Mouse (Mus musculus): ENCODE data around the gene Agbl5. TPM values are rescaled to one million over a fixed set of nuclear protein-coding genes. Genes with fewer than 3 reads are reported as not detected.

Gene Agbl5
- polyA plus RNA-seq, 1 experiment: 5.8 TPM

GRCm38 (mm10) chr5:30925217-30925616 is 36.7 kb downstream of the Agbl5 start:
- H3K27ac ChIP-seq (ENCODE audit: insufficient read depth, low read depth, low read length): no peak overlapping the region
- TF ChIP-seq CTCF (IDR thresholded peaks at IDR 0.05; ENCODE audit: low read depth, low read length) (no peak), POLR2A (IDR thresholded peaks at IDR 0.05; ENCODE audit: borderline replicate concordance, low read depth, low read length) (no peak)
- H3K4me1 ChIP-seq (ENCODE audit: control insufficient read depth, insufficient read depth, low read length): peaks cover 20% of the 10 kb centered on the region
- no peak overlapping the region for H3K4me3 ChIP-seq (ENCODE audit: insufficient read depth, low read length)

GRCm38 (mm10) chr5:30926073-30926472 is 37.6 kb downstream of the Agbl5 start:
- H3K4me3 ChIP-seq (ENCODE audit: insufficient read depth, low read length): no peak overlapping the region
- no peak for TF ChIP-seq CTCF (IDR thresholded peaks at IDR 0.05; ENCODE audit: low read depth, low read length)
- no peak for TF ChIP-seq POLR2A (IDR thresholded peaks at IDR 0.05; ENCODE audit: borderline replicate concordance, low read depth, low read length)
- peaks cover 13% of the 10 kb centered on the region for H3K4me1 ChIP-seq (ENCODE audit: control insufficient read depth, insufficient read depth, low read length)
- no peak overlapping the region for H3K27ac ChIP-seq (ENCODE audit: insufficient read depth, low read depth, low read length)

- Histone ChIP-seq H3K27ac (ENCODE audit: insufficient read depth, low read depth, low read length) (no peak overlapping the region), H3K4me3 (ENCODE audit: insufficient read depth, low read length) (no peak overlapping the region), H3K4me1 (ENCODE audit: control insufficient read depth, insufficient read depth, low read length) (peaks cover 7% of the 10 kb centered on the region)
- no peak for TF ChIP-seq POLR2A (IDR thresholded peaks at IDR 0.05; ENCODE audit: borderline replicate concordance, low read depth, low read length)
- no peak for TF ChIP-seq CTCF (IDR thresholded peaks at IDR 0.05; ENCODE audit: low read depth, low read length)
These were observed 39.5 kb downstream of the Agbl5 start for GRCm38 (mm10) chr5:30927945-30928529.

- TF ChIP-seq CTCF (IDR thresholded peaks at IDR 0.05; ENCODE audit: low read depth, low read length): no peak
- TF ChIP-seq POLR2A (IDR thresholded peaks at IDR 0.05; ENCODE audit: borderline replicate concordance, low read depth, low read length): no peak
- Histone ChIP-seq H3K4me3 (ENCODE audit: insufficient read depth, low read length) (no peak overlapping the region), H3K27ac (ENCODE audit: insufficient read depth, low read depth, low read length) (no peak overlapping the region), H3K4me1 (ENCODE audit: control insufficient read depth, insufficient read depth, low read length) (0 out of 2 replicates have a peak, but pooled peaks cover 2% of the 10 kb centered on the region)
These were observed 41.6 kb downstream of the Agbl5 start for GRCm38 (mm10) chr5:30930121-30930520.

- Histone ChIP-seq H3K4me1 (ENCODE audit: control insufficient read depth, insufficient read depth, low read length) (0 out of 2 replicates have a peak, but pooled peaks cover 2% of the 10 kb centered on the region), H3K4me3 (ENCODE audit: insufficient read depth, low read length) (no peak overlapping the region), H3K27ac (ENCODE audit: insufficient read depth, low read depth, low read length) (no peak overlapping the region)
- TF ChIP-seq CTCF (IDR thresholded peaks at IDR 0.05; ENCODE audit: low read depth, low read length) (no peak), POLR2A (IDR thresholded peaks at IDR 0.05; ENCODE audit: borderline replicate concordance, low read depth, low read length) (no peak)
These were observed 42.4 kb downstream of the Agbl5 start for GRCm38 (mm10) chr5:30930846-30931245.

- Histone ChIP-seq H3K4me3 (ENCODE audit: insufficient read depth, low read length) (no peak overlapping the region), H3K4me1 (ENCODE audit: control insufficient read depth, insufficient read depth, low read length) (0 out of 2 replicates have a peak, but pooled peaks cover 2% of the 10 kb centered on the region), H3K27ac (ENCODE audit: insufficient read depth, low read depth, low read length) (no peak overlapping the region)
- TF ChIP-seq POLR2A (IDR thresholded peaks at IDR 0.05; ENCODE audit: borderline replicate concordance, low read depth, low read length) (no peak), CTCF (IDR thresholded peaks at IDR 0.05; ENCODE audit: low read depth, low read length) (no peak)
These were observed 42.9 kb downstream of the Agbl5 start for GRCm38 (mm10) chr5:30931378-30931777.

GRCm38 (mm10) chr5:30933705-30934104 is 45.2 kb downstream of the Agbl5 start:
- no peak overlapping the region for H3K27ac ChIP-seq (ENCODE audit: insufficient read depth, low read depth, low read length)
- no peaks in the 10 kb centered on the region for H3K4me1 ChIP-seq (ENCODE audit: control insufficient read depth, insufficient read depth, low read length)
- TF ChIP-seq CTCF (IDR thresholded peaks at IDR 0.05; ENCODE audit: low read depth, low read length) (no peak), POLR2A (IDR thresholded peaks at IDR 0.05; ENCODE audit: borderline replicate concordance, low read depth, low read length) (no peak)
- no peak overlapping the region for H3K4me3 ChIP-seq (ENCODE audit: insufficient read depth, low read length)

- Histone ChIP-seq H3K27ac (ENCODE audit: insufficient read depth, low read depth, low read length) (no peak overlapping the region), H3K4me3 (ENCODE audit: insufficient read depth, low read length) (no peak overlapping the region), H3K4me1 (ENCODE audit: control insufficient read depth, insufficient read depth, low read length) (no peaks in the 10 kb centered on the region)
- TF ChIP-seq POLR2A (IDR thresholded peaks at IDR 0.05; ENCODE audit: borderline replicate concordance, low read depth, low read length) (no peak), CTCF (IDR thresholded peaks at IDR 0.05; ENCODE audit: low read depth, low read length) (no peak)
These were observed 46.4 kb downstream of the Agbl5 start for GRCm38 (mm10) chr5:30934725-30935461.

GRCm38 (mm10) chr5:30943004-30943403 is 54.5 kb downstream of the Agbl5 start:
- no peaks in the 10 kb centered on the region for H3K4me1 ChIP-seq (ENCODE audit: control insufficient read depth, insufficient read depth, low read length)
- TF ChIP-seq CTCF (IDR thresholded peaks at IDR 0.05; ENCODE audit: low read depth, low read length) (no peak), POLR2A (IDR thresholded peaks at IDR 0.05; ENCODE audit: borderline replicate concordance, low read depth, low read length) (no peak)
- no peak overlapping the region for H3K27ac ChIP-seq (ENCODE audit: insufficient read depth, low read depth, low read length)
- no peak overlapping the region for H3K4me3 ChIP-seq (ENCODE audit: insufficient read depth, low read length)

- peaks cover 3% of the 10 kb centered on the region for H3K4me1 ChIP-seq (ENCODE audit: control insufficient read depth, insufficient read depth, low read length)
- no peak for TF ChIP-seq POLR2A (IDR thresholded peaks at IDR 0.05; ENCODE audit: borderline replicate concordance, low read depth, low read length)
- no peak for TF ChIP-seq CTCF (IDR thresholded peaks at IDR 0.05; ENCODE audit: low read depth, low read length)
- H3K27ac ChIP-seq (ENCODE audit: insufficient read depth, low read depth, low read length): no peak overlapping the region
- no peak overlapping the region for H3K4me3 ChIP-seq (ENCODE audit: insufficient read depth, low read length)
These were observed 55.9 kb downstream of the Agbl5 start for GRCm38 (mm10) chr5:30944344-30944743.
